Mouse (Mus musculus) forebrain, embryonic 14.5 days (tissue): ENCODE results near the gene Gm21970. TPM values are rescaled to one million over a fixed set of nuclear protein-coding genes. Genes with fewer than 3 reads are reported as not detected.

Source experiments
- ATAC-seq: fragments of 200-750 bp; cut with Nextera tagmentation; 2 replicates; pipeline ENCODE4 v1.8.0; 2017; ENCODE audit warnings: mild to moderate bottlenecking, moderate library complexity
- DNase-seq: peaks from one replicate; pipeline ENCODE4 v3.0.0-alpha.2; 2015; ENCODE audit warnings: low spot score
- H3K27ac ChIP-seq: fragments of 300-500 bp; sonication (generic); 2 replicates; pipeline ENCODE4 v1.5.1; 2014; ENCODE audit warnings: low read depth, mild to moderate bottlenecking, control low read depth, low read length, moderate library complexity
- H3K27me3 ChIP-seq: fragments of 300-500 bp; sonication (generic); replicated peaks from 2 replicates; pipeline ENCODE4 v1.6.1; 2014; ENCODE audit warnings: low read length, control low read depth, mixed read lengths; ENCODE audit not compliant: control insufficient read depth, insufficient read depth
- H3K36me3 ChIP-seq: fragments of 300-500 bp; sonication (generic); 2 replicates; pipeline ENCODE4 v1.6.1; 2014; ENCODE audit warnings: low read length, control low read depth; ENCODE audit not compliant: control insufficient read depth, insufficient read depth
- H3K4me1 ChIP-seq: fragments of 300-500 bp; sonication (generic); 2 replicates; pipeline ENCODE4 v1.6.1; 2014; ENCODE audit warnings: antibody characterized with exemption, low read length, control low read depth; ENCODE audit not compliant: control insufficient read depth, insufficient read depth
- H3K4me2 ChIP-seq: fragments of 300-500 bp; sonication (generic); 2 replicates; pipeline ENCODE4 v1.6.1; 2014; ENCODE audit warnings: mild to moderate bottlenecking, control low read depth, low read length
- H3K4me3 ChIP-seq: fragments of 300-500 bp; sonication (generic); 2 replicates; pipeline ENCODE4 v1.5.1; 2014; ENCODE audit warnings: low read depth, low read length, control low read depth
- H3K9ac ChIP-seq: fragments of 300-500 bp; sonication (generic); 2 replicates; pipeline ENCODE4 v1.6.1; 2014; ENCODE audit warnings: mild to moderate bottlenecking, low read length, control low read depth, moderate library complexity
- H3K9me3 ChIP-seq: fragments of 300-500 bp; sonication (generic); replicated peaks from 2 replicates; pipeline ENCODE4 v1.6.1; 2016; ENCODE audit warnings: low read length, control low read depth, mixed read lengths; ENCODE audit not compliant: control insufficient read depth
- WGBS: fragments of 180-500 bp; shearing (Covaris S2); extraction: QIAGEN DNeasy Blood & Tissue Kit; methylation state at CpG from one replicate; pipeline ENCODE4 v1.1.7; 2014; 5-methylcytosine and 5-hydroxymethylcytosine counted together
- polyA plus RNA-seq: library from polyadenylated mRNA; unstranded; fragments of >200 nt; fragmentation: Nextera tagmentation; extraction: Ambion mirVana; gene quantifications from 2 replicates; pipeline ENCODE4 v1.2.1, GENCODE M21; 2014

The Gm21970 gene
- polyA plus RNA-seq, 1 experiment from 2014 or later = not detected

DNA sequence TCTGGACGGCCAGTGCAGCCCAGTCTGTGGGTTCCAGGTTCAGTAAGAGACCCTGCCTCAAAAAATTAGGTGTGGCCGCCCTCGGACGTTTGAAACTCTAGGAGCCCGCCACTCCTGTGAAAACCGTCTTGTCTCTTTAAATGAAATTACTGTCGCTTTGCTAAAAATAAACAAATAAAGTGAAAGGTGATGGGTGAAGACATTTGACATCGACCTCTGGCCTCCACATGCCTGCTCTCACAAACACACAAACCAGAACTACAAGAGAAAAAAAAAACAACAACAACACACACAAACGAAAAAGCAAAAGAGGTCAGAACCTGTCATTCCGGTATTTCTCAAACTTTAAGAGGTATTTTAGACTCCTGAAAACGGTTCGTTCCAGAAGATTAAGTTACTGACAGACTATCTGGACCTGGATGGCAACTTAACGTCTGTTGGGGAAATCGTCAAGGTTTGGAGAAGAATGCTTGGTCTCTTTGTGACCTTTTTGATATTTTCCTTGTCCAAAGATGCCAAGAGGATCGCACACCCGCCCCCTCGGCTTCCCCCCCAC lies 13.0 kb upstream of the Gm21970 start:
- 66% methylated on average over 17 of the region's 17 CpGs for WGBS
- peaks cover 8% of the 10 kb centered on the region for H3K4me1 ChIP-seq
- peak overlapping the region; percentile 18; the same call in 1 of the 2 replicates for H3K4me2 ChIP-seq
- H3K27me3 ChIP-seq = no peaks in the 10 kb centered on the region
- H3K36me3 ChIP-seq = 0 out of 2 replicates have a peak, but pooled peaks cover 3% of the 10 kb centered on the region
- no peak overlapping the region for H3K4me3 ChIP-seq
- H3K9ac ChIP-seq = no peak overlapping the region
- DNase-seq (no peak), ATAC-seq (no peak)
- H3K9me3 ChIP-seq = no peaks in the 10 kb centered on the region
- no peak overlapping the region for H3K27ac ChIP-seq

- H3K27me3 ChIP-seq = no peaks in the 10 kb centered on the region
- H3K9ac ChIP-seq = no peak overlapping the region
- no peak overlapping the region for H3K4me3 ChIP-seq
- peaks cover 8% of the 10 kb centered on the region; the same call in 1 of the 2 replicates for H3K36me3 ChIP-seq
- peaks cover 4% of the 10 kb centered on the region; the same call in 1 of the 2 replicates for H3K4me1 ChIP-seq
- DNase-seq (peak; percentile 44), ATAC-seq (peak; percentile 72)
- WGBS = 13% methylated on average over 9 of the region's 9 CpGs
- H3K27ac ChIP-seq = peak overlapping the region; percentile 58; the same call in 1 of the 2 replicates
- H3K4me2 ChIP-seq = peak overlapping the region; percentile 18; the same call in 1 of the 2 replicates
- H3K9me3 ChIP-seq = no peaks in the 10 kb centered on the region
Measured at GRCm38 (mm10) chr16:91378991-91379390, 12.5 kb upstream of the Gm21970 start.

DNA sequence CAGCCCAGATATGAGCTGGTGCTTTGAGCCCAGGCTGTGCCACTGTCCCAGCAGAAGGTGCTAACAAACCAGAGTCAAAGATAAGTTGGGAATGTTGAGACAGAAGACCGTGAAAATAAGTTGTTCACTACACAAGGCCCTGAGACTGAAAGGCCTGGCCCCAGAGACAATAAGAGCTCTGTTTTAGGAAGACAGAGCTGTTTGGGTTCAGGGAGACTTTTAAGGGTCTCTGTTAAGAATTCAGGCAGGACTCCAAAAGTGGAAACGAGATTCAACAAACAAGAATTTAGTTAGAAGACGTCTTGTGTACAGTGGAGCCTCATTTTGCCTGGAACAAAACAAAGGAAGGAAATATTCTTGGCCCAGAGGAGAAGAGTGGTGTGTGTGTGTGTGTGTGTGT lies 12.1 kb upstream of the Gm21970 start:
- WGBS = 7% methylated on average over 3 of the region's 3 CpGs
- Histone ChIP-seq H3K36me3 (peaks cover 13% of the 10 kb centered on the region), H3K9ac (no peak overlapping the region), H3K27me3 (no peaks in the 10 kb centered on the region), H3K4me1 (peaks cover 4% of the 10 kb centered on the region; the same call in 1 of the 2 replicates), H3K27ac (peak overlapping the region; percentile 58), H3K9me3 (no peaks in the 10 kb centered on the region), H3K4me2 (no peak overlapping the region), H3K4me3 (no peak overlapping the region)
- DNase-seq (peak; percentile 63), ATAC-seq (no peak; the same call in 1 of the 2 replicates)

DNA sequence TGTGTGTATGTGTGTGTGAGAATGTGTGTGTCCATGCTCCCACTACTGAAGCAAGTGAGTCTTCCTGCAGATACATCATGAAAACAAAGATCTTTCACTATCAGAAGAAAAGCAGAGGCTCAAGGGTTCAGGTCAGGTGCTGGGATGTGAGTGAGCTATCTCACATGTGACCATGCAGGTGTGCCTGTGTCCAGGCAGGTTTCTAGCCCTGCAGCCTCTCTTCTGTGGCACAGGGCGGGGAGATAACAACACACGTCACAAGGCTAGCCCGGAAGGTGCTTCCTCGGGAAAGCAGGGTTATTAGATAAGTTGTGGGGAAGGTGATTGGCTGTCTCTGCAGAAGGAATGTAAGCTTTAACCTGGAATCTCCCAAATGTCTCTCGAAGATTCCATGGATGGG lies 11.4 kb upstream of the Gm21970 start:
- DNase-seq = no peak
- Histone ChIP-seq H3K4me1 (peaks cover 4% of the 10 kb centered on the region; the same call in 1 of the 2 replicates), H3K9me3 (no peaks in the 10 kb centered on the region), H3K4me2 (no peak overlapping the region), H3K9ac (no peak overlapping the region), H3K36me3 (peaks cover 17% of the 10 kb centered on the region), H3K4me3 (no peak overlapping the region), H3K27ac (no peak overlapping the region), H3K27me3 (no peaks in the 10 kb centered on the region)
- 89% methylated on average over 5 of the region's 5 CpGs for WGBS
- ATAC-seq = no peak

DNA sequence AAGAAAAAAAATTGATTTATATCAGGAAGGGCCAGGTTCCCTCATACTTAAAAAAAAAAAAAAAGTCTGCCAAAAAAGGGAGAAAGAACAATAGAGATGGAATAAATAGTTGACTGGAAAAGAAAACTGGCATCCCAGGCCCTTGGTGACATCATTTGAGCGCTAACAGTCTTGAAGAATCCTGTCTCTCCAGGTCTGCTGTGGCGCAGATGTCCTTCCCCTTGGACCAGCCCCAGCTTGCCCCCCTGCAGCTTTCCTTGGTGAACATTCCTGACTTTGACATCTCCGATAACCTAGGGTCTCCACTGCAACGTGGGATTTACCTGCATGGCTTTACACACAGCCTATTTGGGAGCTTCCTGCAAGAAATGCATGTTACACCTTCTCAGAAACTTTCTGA lies 9.9 kb upstream of the Gm21970 start:
- Histone ChIP-seq H3K27ac (no peak overlapping the region), H3K4me3 (no peak overlapping the region), H3K4me1 (peaks cover 4% of the 10 kb centered on the region; the same call in 1 of the 2 replicates), H3K9ac (no peak overlapping the region), H3K27me3 (no peaks in the 10 kb centered on the region), H3K4me2 (no peak overlapping the region), H3K9me3 (no peaks in the 10 kb centered on the region), H3K36me3 (peaks cover 23% of the 10 kb centered on the region)
- 87% methylated on average over 4 of the region's 4 CpGs for WGBS
- no peak for DNase-seq
- no peak for ATAC-seq

- Histone ChIP-seq H3K4me2 (no peak overlapping the region), H3K9ac (no peak overlapping the region), H3K27ac (no peak overlapping the region), H3K9me3 (no peaks in the 10 kb centered on the region), H3K4me1 (peaks cover 4% of the 10 kb centered on the region; the same call in 1 of the 2 replicates), H3K27me3 (no peaks in the 10 kb centered on the region), H3K36me3 (peaks cover 29% of the 10 kb centered on the region), H3K4me3 (no peak overlapping the region)
- WGBS = 91% methylated on average over 9 of the region's 9 CpGs
- no peak for DNase-seq
- no peak for ATAC-seq
Measured at GRCm38 (mm10) chr16:91382261-91382790, 9.2 kb upstream of the Gm21970 start.

DNA sequence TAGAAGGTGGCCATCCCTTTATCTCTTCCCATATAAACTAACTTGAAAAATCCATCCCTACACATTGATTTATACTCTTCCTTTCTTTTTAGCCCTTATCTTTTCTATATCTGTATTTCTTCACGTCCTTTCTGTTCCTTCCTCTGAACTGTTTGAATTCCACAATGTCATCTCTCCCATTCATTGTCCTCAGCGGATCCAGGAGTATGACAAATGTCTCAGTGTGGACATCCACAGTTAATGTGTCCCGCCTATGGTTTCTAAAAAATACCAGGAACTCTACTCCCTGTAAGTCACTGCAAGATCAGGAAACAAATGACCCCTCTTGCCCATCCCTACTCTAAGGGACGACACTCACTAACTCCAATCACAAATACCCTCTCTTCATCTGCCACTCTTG lies 7.3 kb upstream of the Gm21970 start:
- no peaks in the 10 kb centered on the region for H3K4me1 ChIP-seq
- H3K36me3 ChIP-seq = peaks cover 40% of the 10 kb centered on the region
- H3K9me3 ChIP-seq = no peaks in the 10 kb centered on the region
- no peak overlapping the region for H3K4me3 ChIP-seq
- WGBS = 87% methylated on average over 4 of the region's 4 CpGs
- H3K27me3 ChIP-seq = no peaks in the 10 kb centered on the region
- no peak overlapping the region for H3K9ac ChIP-seq
- H3K4me2 ChIP-seq = no peak overlapping the region
- ATAC-seq (no peak), DNase-seq (no peak)
- H3K27ac ChIP-seq = no peak overlapping the region

DNA sequence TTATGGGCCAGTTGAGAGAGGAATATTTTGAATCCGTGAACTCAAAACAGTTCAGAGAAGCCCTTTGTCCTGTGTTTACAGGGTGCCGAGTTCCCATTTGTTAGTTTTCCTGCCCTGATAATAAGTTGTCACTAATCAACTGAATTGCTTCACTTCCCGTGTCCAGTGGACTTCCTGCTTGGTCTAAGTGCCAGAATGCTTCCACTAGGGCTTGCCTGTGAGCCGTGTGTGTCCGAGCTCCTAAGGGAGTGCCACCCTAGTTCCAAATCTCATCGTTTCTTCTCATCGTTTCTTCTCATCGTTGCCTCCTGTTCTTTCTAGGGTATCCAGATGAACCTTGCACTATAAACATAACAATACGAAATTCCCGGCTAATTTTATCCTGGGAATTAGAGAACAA lies 5.9 kb upstream of the Gm21970 start:
- WGBS = 54% methylated on average over 10 of the region's 10 CpGs
- H3K9ac ChIP-seq = no peak overlapping the region
- DNase-seq = no peak
- no peak overlapping the region for H3K4me3 ChIP-seq
- no peaks in the 10 kb centered on the region for H3K4me1 ChIP-seq
- no peaks in the 10 kb centered on the region for H3K9me3 ChIP-seq
- H3K4me2 ChIP-seq = no peak overlapping the region
- no peaks in the 10 kb centered on the region for H3K27me3 ChIP-seq
- H3K36me3 ChIP-seq = peaks cover 44% of the 10 kb centered on the region
- H3K27ac ChIP-seq = no peak overlapping the region
- no peak for ATAC-seq

- no peaks in the 10 kb centered on the region for H3K27me3 ChIP-seq
- no peak overlapping the region for H3K4me3 ChIP-seq
- H3K9me3 ChIP-seq = no peaks in the 10 kb centered on the region
- WGBS = 95% methylated on average over 10 of the region's 10 CpGs
- ATAC-seq (no peak), DNase-seq (no peak)
- H3K36me3 ChIP-seq = peaks cover 44% of the 10 kb centered on the region
- no peak overlapping the region for H3K4me2 ChIP-seq
- no peak overlapping the region for H3K27ac ChIP-seq
- H3K9ac ChIP-seq = no peak overlapping the region
- no peaks in the 10 kb centered on the region for H3K4me1 ChIP-seq
Measured at GRCm38 (mm10) chr16:91386419-91387120, 5.0 kb upstream of the Gm21970 start.
